ENCODE assay signal across 19 mouse cellular contexts in genomic region chr16:22800849-22801109, GRCm38 (mm10). TPM values are rescaled to one million over a fixed set of nuclear protein-coding genes. Genes with fewer than 3 reads are reported as not detected.
DNase-seq lines count a peak whose midpoint lies in the region; ATAC-seq lines count a peak whose summit lies in the region.
"Had no signal": no experiment of that assay in that cellular context is flagged by ENCODE, and none has a peak within 500 bp of the region (broad histone marks: within the 10 kb centered on the region; RNA-seq: fewer than 3 reads in every experiment).

No protein-coding gene starts in this region.

- H3K36me3 ChIP-seq in hindbrain, embryonic 12.5 days: no peaks in the 10 kb centered on the region
- no peaks in the 10 kb centered on the region for H3K36me3 ChIP-seq in hindbrain, embryonic 13.5 days
- H3K36me3 ChIP-seq: embryonic facial prominence, embryonic 13.5 days; limb, embryonic 15.5 days had no signal

- DNase-seq in 416B (ENCODE audit: low read depth) (peak; percentile 31), ES-CJ7 (ENCODE audit: low read depth, low spot score) (peak; percentile 13)
- DNase-seq in embryo, embryonic 11 days: peak; percentile 26
- DNase-seq in kidney, adult 8-10 months: no peak
- no peak for DNase-seq in heart, postnatal 4 days
- DNase-seq: cerebellum, postnatal 14 days; gastrocnemius, postnatal 36 days; liver, postnatal 0 days; lung, postnatal 14 days; thymus, postnatal 36 days had no signal

- 24% methylated on average over 5 of the region's 5 CpGs for WGBS in hindbrain, embryonic 12.5 days
- 16% methylated on average over 5 of the region's 5 CpGs for WGBS in hindbrain, embryonic 13.5 days

- H3K4me3 ChIP-seq in hindbrain, embryonic 12.5 days: no peak overlapping the region
- no peak overlapping the region for H3K4me3 ChIP-seq in hindbrain, embryonic 13.5 days
- H3K4me3 ChIP-seq: embryonic facial prominence, embryonic 13.5 days; limb, embryonic 15.5 days had no signal

- peak; percentile 29; the same call in 1 of the 2 replicates for ATAC-seq in hindbrain, embryonic 12.5 days (ENCODE audit: low FRiP score)
- no peak for ATAC-seq in hindbrain, embryonic 13.5 days (ENCODE audit: low FRiP score)
- ATAC-seq: liver, postnatal 0 days had no signal

- peaks cover 13% of the 10 kb centered on the region for H3K4me1 ChIP-seq in hindbrain, embryonic 12.5 days
- peaks cover 17% of the 10 kb centered on the region for H3K4me1 ChIP-seq in hindbrain, embryonic 13.5 days (replicated peaks)
- H3K4me1 ChIP-seq: embryonic facial prominence, embryonic 13.5 days had no signal

- H3K4me2 ChIP-seq in hindbrain, embryonic 12.5 days (replicated peaks): no peak overlapping the region
- H3K4me2 ChIP-seq in hindbrain, embryonic 13.5 days: no peak overlapping the region
- H3K4me2 ChIP-seq: embryonic facial prominence, embryonic 13.5 days; limb, embryonic 15.5 days had no signal

- no peak overlapping the region for H3K27ac ChIP-seq in hindbrain, embryonic 12.5 days
- H3K27ac ChIP-seq in hindbrain, embryonic 13.5 days: no peak overlapping the region; the same call in 1 of the 2 replicates
- H3K27ac ChIP-seq: embryonic facial prominence, embryonic 13.5 days; limb, embryonic 15.5 days had no signal

- no peaks in the 10 kb centered on the region for H3K9me3 ChIP-seq in hindbrain, embryonic 12.5 days (replicated peaks)
- H3K9me3 ChIP-seq in hindbrain, embryonic 13.5 days: no peaks in the 10 kb centered on the region
- H3K9me3 ChIP-seq: embryonic facial prominence, embryonic 13.5 days; limb, embryonic 15.5 days had no signal

- H3K27me3 ChIP-seq in hindbrain, embryonic 12.5 days: peaks cover 71% of the 10 kb centered on the region
- H3K27me3 ChIP-seq in hindbrain, embryonic 13.5 days: peaks cover 97% of the 10 kb centered on the region
- H3K27me3 ChIP-seq: limb, embryonic 15.5 days had no signal

- no peak overlapping the region for H3K9ac ChIP-seq in hindbrain, embryonic 12.5 days
- H3K9ac ChIP-seq in hindbrain, embryonic 13.5 days: no peak overlapping the region
- H3K9ac ChIP-seq: embryonic facial prominence, embryonic 13.5 days; limb, embryonic 15.5 days; liver, postnatal 0 days had no signal

RNA-seq across cellular contexts. Expression of gene Crygs, which starts 10.6 kb away (rescaled TPM):
- not detected in 2 replicates for polyA plus RNA-seq in hindbrain, embryonic 12.5 days (2016; fragmentation: Nextera tagmentation; extraction: Ambion mirVana)
- polyA plus RNA-seq in hindbrain, embryonic 13.5 days (2015; fragmentation: Nextera tagmentation; extraction: Ambion mirVana): not detected in 2 replicates
- not detected for total RNA-seq in heart, postnatal 4 days (2021)
- total RNA-seq: adrenal gland, adult 18-20 months; gastrocnemius, postnatal 36 days; layer of hippocampus, postnatal 25 days; megakaryocyte-erythroid progenitor cell, adult 5-6 weeks had no signal
- polyA plus RNA-seq: embryonic facial prominence, embryonic 13.5 days; heart, postnatal 0 days; limb, embryonic 15.5 days; liver, postnatal 0 days; testis, adult 2 months had no signal

RNA-seq across cellular contexts. Expression of gene Tbccd1, which starts 56.7 kb away (rescaled TPM):
- polyA plus RNA-seq in hindbrain, embryonic 12.5 days (2016; fragmentation: Nextera tagmentation; extraction: Ambion mirVana): 30.1 and 32.5 TPM in 2 replicates
- polyA plus RNA-seq in hindbrain, embryonic 13.5 days (2015; fragmentation: Nextera tagmentation; extraction: Ambion mirVana): 23.5 and 24.0 TPM in 2 replicates
- total RNA-seq in heart, postnatal 4 days (2021): 10 to 100 TPM in 1 of 2 experiments, 1 to 10 TPM in 1; 9.9 to 11.7 TPM

RNA-seq across cellular contexts. Expression of gene Dnajb11, which starts 56.9 kb away (rescaled TPM):
- polyA plus RNA-seq in hindbrain, embryonic 12.5 days (2016; fragmentation: Nextera tagmentation; extraction: Ambion mirVana): 104 and 112 TPM in 2 replicates
- polyA plus RNA-seq in hindbrain, embryonic 13.5 days (2015; fragmentation: Nextera tagmentation; extraction: Ambion mirVana): 98.9 and 101 TPM in 2 replicates
- 10 to 100 TPM; 68.4 to 69.1 TPM for total RNA-seq in heart, postnatal 4 days (2021)

Comparison
In these comparisons a context has a peak if more than half of its experiments do, and no peak if none do; other contexts are left out.
1. DNase-seq: peak in 416B (single experiment), ES-CJ7 (single experiment) and embryo, embryonic 11 days (single experiment); none in kidney, adult 8-10 months (0 of 2) and heart, postnatal 4 days (single experiment).